Mouse (Mus musculus) ovary, adult 18-20 months (tissue): ENCODE measurements around the gene Timm8a1.
"Not testable (repeated sequence)": the region's sequence is repeated elsewhere in the genome, so short reads cannot be mapped to it uniquely, and the experiment has no call there.

Experiments used
- DNase-seq: peaks from one replicate; pipeline ENCODE4 v3.0.0; 2022; ENCODE audit warnings: low spot score, mixed read lengths

The Timm8a1 gene

GRCm38 (mm10) chrX:134541145-134541954 is at the start of gene Timm8a1:
Timm8a1 (minus strand) TSS chrX:134541865.
- peak; percentile 9 for DNase-seq

GRCm38 (mm10) chrX:134589836-134590235 is 48.2 kb upstream of the Timm8a1 start:
- no peak for DNase-seq

- DNase-seq: no peak
These were observed 47.3 kb upstream of the Timm8a1 start for GRCm38 (mm10) chrX:134588997-134589396.

GRCm38 (mm10) chrX:134588261-134588660 is 46.6 kb upstream of the Timm8a1 start:
- DNase-seq: no peak

GRCm38 (mm10) chrX:134586447-134586846 is 44.8 kb upstream of the Timm8a1 start:
- no peak for DNase-seq

- DNase-seq: peak; percentile 86
These were observed 43.7 kb upstream of the Timm8a1 start, which contains the start of gene Rpl36a for GRCm38 (mm10) chrX:134585103-134586002. Rpl36a (plus strand) TSS chrX:134585654.

- no peak for DNase-seq
These were observed 41.4 kb upstream of the Timm8a1 start, which contains the start of gene Btk for GRCm38 (mm10) chrX:134582888-134583669. Btk (minus strand) TSS chrX:134583570.

GRCm38 (mm10) chrX:134582270-134582669 is 40.6 kb upstream of the Timm8a1 start:
- DNase-seq: no peak

GRCm38 (mm10) chrX:134580528-134581305 is 39.1 kb upstream of the Timm8a1 start:
- DNase-seq: no peak

GRCm38 (mm10) chrX:134577896-134578295 is 36.2 kb upstream of the Timm8a1 start:
- DNase-seq: no peak

- no peak for DNase-seq
These were observed 25.0 kb upstream of the Timm8a1 start for GRCm38 (mm10) chrX:134566536-134567222.

GRCm38 (mm10) chrX:134564326-134564725 is 22.7 kb upstream of the Timm8a1 start:
- no peak for DNase-seq

- DNase-seq: no peak
These were observed 12.8 kb upstream of the Timm8a1 start for GRCm38 (mm10) chrX:134554425-134554824.

GRCm38 (mm10) chrX:134553326-134553725 is 11.7 kb upstream of the Timm8a1 start:
- no peak for DNase-seq

GRCm38 (mm10) chrX:134550903-134551302 is 9.2 kb upstream of the Timm8a1 start:
- no peak for DNase-seq

- no peak for DNase-seq
These were observed 5.7 kb upstream of the Timm8a1 start for GRCm38 (mm10) chrX:134547330-134547729.

GRCm38 (mm10) chrX:134541955-134542308 is 267 bp upstream of the Timm8a1 start:
- no peak for DNase-seq

- no peak for DNase-seq
These were observed 1.1 kb downstream of the Timm8a1 start for GRCm38 (mm10) chrX:134540414-134541135.

GRCm38 (mm10) chrX:134539795-134540194 is 1.9 kb downstream of the Timm8a1 start:
- not testable (repeated sequence) for DNase-seq

- no peak for DNase-seq
These were observed 8.3 kb downstream of the Timm8a1 start for GRCm38 (mm10) chrX:134533346-134533745.
